In the genomic region with DNA sequence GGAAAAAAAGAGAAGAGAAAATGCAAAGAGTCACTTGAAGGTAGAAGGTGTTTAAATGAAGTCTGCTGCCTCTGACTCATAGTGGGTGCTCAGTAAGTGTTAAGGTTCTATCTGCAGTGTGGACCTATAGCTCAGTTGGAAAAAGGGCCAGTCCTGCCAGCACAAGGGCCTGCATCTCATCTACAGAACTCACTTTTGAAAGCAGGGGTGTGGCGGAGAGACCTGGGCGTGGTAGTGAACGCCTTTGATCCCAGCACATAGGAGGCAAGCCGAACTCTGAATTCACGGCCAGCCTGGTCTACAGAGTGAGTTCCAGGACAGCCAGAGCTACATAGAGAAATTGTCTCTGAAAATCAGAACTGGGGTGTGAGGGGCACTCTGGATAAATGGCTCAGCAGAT, we compare ENCODE assay signal across 20 mouse cellular contexts. TPM values are rescaled to one million over a fixed set of nuclear protein-coding genes. Genes with fewer than 3 reads are reported as not detected.
DNase-seq lines count a peak whose midpoint lies in the region; ATAC-seq and TF ChIP-seq lines count a peak whose summit lies in the region.
"Had no signal": no experiment of that assay in that cellular context is flagged by ENCODE, and none has a peak within 500 bp of the region (broad histone marks: within the 10 kb centered on the region; RNA-seq: fewer than 3 reads in every experiment).

No protein-coding gene starts in this region.

- WGBS in lung, postnatal 0 days, result 79% methylated on average over 5 of the region's 5 CpGs
- WGBS in liver, embryonic 13.5 days (ENCODE audit: insufficient replicate concordance), result 49% methylated on average over 5 of the region's 5 CpGs
- 87% methylated on average over 5 of the region's 5 CpGs for WGBS in forebrain, embryonic 11.5 days

- H3K36me3 ChIP-seq in lung, postnatal 0 days (ENCODE audit: insufficient read depth, low read length), result peaks cover 7% of the 10 kb centered on the region; the same call in 1 of the 2 replicates
- peaks cover 46% of the 10 kb centered on the region for H3K36me3 ChIP-seq in liver, embryonic 13.5 days
- no peaks in the 10 kb centered on the region for H3K36me3 ChIP-seq in forebrain, embryonic 11.5 days (ENCODE audit: control insufficient read depth, insufficient read depth, low read length)

- no peak overlapping the region for H3K27ac ChIP-seq in lung, postnatal 0 days (ENCODE audit: low read length)
- H3K27ac ChIP-seq in liver, embryonic 13.5 days, result peak overlapping the region; percentile 91
- no peak overlapping the region for H3K27ac ChIP-seq in forebrain, embryonic 11.5 days (ENCODE audit: low read depth, low read length)
- H3K27ac ChIP-seq: embryonic facial prominence, embryonic 15.5 days; forebrain, embryonic 13.5 days; hindbrain, postnatal 0 days; limb, embryonic 10.5 days; stomach, embryonic 15.5 days had no signal

- no peak overlapping the region for H3K4me2 ChIP-seq in lung, postnatal 0 days (replicated peaks; ENCODE audit: low read depth, low read length)
- peak overlapping the region; percentile 59 for H3K4me2 ChIP-seq in liver, embryonic 13.5 days
- no peak overlapping the region for H3K4me2 ChIP-seq in forebrain, embryonic 11.5 days (ENCODE audit: low read depth, low read length, severe bottlenecking)
- H3K4me2 ChIP-seq: embryonic facial prominence, embryonic 15.5 days; forebrain, embryonic 13.5 days; midbrain, embryonic 11.5 days; stomach, embryonic 15.5 days had no signal

- TF ChIP-seq EP300 in lung, postnatal 0 days (IDR thresholded peaks at IDR 0.05), result no peak

- H3K9me3 ChIP-seq in lung, postnatal 0 days (ENCODE audit: low read length), result no peaks in the 10 kb centered on the region
- no peaks in the 10 kb centered on the region for H3K9me3 ChIP-seq in liver, embryonic 13.5 days (replicated peaks)
- no peaks in the 10 kb centered on the region for H3K9me3 ChIP-seq in forebrain, embryonic 11.5 days (ENCODE audit: control insufficient read depth, low read length)
- H3K9me3 ChIP-seq: embryonic facial prominence, embryonic 15.5 days; forebrain, embryonic 13.5 days; limb, embryonic 10.5 days; stomach, embryonic 15.5 days had no signal

- no peak overlapping the region for H3K9ac ChIP-seq in lung, postnatal 0 days (replicated peaks; ENCODE audit: low read depth)
- peak overlapping the region; percentile 56 for H3K9ac ChIP-seq in liver, embryonic 13.5 days
- H3K9ac ChIP-seq in forebrain, embryonic 11.5 days (ENCODE audit: low read length), result no peak overlapping the region
- H3K9ac ChIP-seq: embryonic facial prominence, embryonic 15.5 days; forebrain, embryonic 13.5 days; stomach, embryonic 15.5 days had no signal

- H3K27me3 ChIP-seq in lung, postnatal 0 days (replicated peaks; ENCODE audit: insufficient read depth, low read length), result no peaks in the 10 kb centered on the region
- no peaks in the 10 kb centered on the region for H3K27me3 ChIP-seq in liver, embryonic 13.5 days
- no peaks in the 10 kb centered on the region for H3K27me3 ChIP-seq in forebrain, embryonic 11.5 days (ENCODE audit: control insufficient read depth, insufficient read depth, low read length)
- H3K27me3 ChIP-seq: embryonic facial prominence, embryonic 15.5 days; forebrain, embryonic 13.5 days; stomach, embryonic 15.5 days had no signal

- TF ChIP-seq CTCF in lung, postnatal 0 days (IDR thresholded peaks at IDR 0.05), result no peak

- no peaks in the 10 kb centered on the region; the same call in 1 of the 2 replicates for H3K4me1 ChIP-seq in lung, postnatal 0 days (ENCODE audit: insufficient read depth, low read depth, low read length)
- peaks cover 66% of the 10 kb centered on the region for H3K4me1 ChIP-seq in liver, embryonic 13.5 days (replicated peaks)
- H3K4me1 ChIP-seq in forebrain, embryonic 11.5 days (replicated peaks; ENCODE audit: control insufficient read depth, insufficient read depth, low read length), result no peaks in the 10 kb centered on the region
- H3K4me1 ChIP-seq: embryonic facial prominence, embryonic 15.5 days; forebrain, embryonic 13.5 days; stomach, embryonic 15.5 days had no signal

- peak; percentile 59 for ATAC-seq in lung, postnatal 0 days
- ATAC-seq in erythroblast, adult 5-6 weeks (replicated peaks; ENCODE audit: low FRiP score, poor library complexity, severe bottlenecking), result peak; percentile 65
- ATAC-seq in liver, embryonic 13.5 days (ENCODE audit: low read depth), result peak; percentile 71
- ATAC-seq in forebrain, embryonic 11.5 days (replicated peaks; ENCODE audit: low FRiP score), result no peak
- ATAC-seq: forebrain, embryonic 13.5 days; hindbrain, postnatal 0 days had no signal

- no peak overlapping the region for H3K4me3 ChIP-seq in lung, postnatal 0 days (ENCODE audit: low read depth, low read length)
- H3K4me3 ChIP-seq in liver, embryonic 13.5 days (replicated peaks), result peak overlapping the region; percentile 20; the same call in 1 of the 2 replicates
- H3K4me3 ChIP-seq in forebrain, embryonic 11.5 days (ENCODE audit: low read depth, low read length), result no peak overlapping the region
- H3K4me3 ChIP-seq: embryonic facial prominence, embryonic 15.5 days; forebrain, embryonic 13.5 days; limb, embryonic 10.5 days; stomach, embryonic 15.5 days had no signal

- DNase-seq in lung, postnatal 0 days (ENCODE audit: low spot score), result no peak
- DNase-seq in lung, postnatal 14 days, result no peak
- DNase-seq in liver, embryonic 13.5 days, result peak; percentile 63
- no peak for DNase-seq in embryo, embryonic 9.5 days (ENCODE audit: extremely low spot score)
- DNase-seq in thymus, postnatal 36 days, result no peak
- DNase-seq in forebrain, embryonic 11.5 days (ENCODE audit: low spot score), result no peak
- DNase-seq: adrenal gland, postnatal 10 days; cerebellum, adult 9-10 months; kidney, adult 11 months; layer of hippocampus, adult 9-11 months; lung, postnatal 10 days; thymus, postnatal 4 days had no signal

RNA-seq across cellular contexts. Expression of a gene that starts 37.5 kb away (rescaled TPM):
- polyA plus RNA-seq in lung, postnatal 0 days (2015; fragmentation: Nextera tagmentation; extraction: Ambion mirVana), result 1.1 and 1.6 TPM in 2 replicates
- total RNA-seq in erythroblast, adult 5-6 weeks (2015; ENCODE audit: low replicate concordance), result 9.6 and 13.3 TPM in 2 replicates
- total RNA-seq in erythroblast, adult 5-6 weeks (2017; ENCODE audit: low replicate concordance), result 1.4 and 3.7 TPM in 2 replicates
- 16.2 and 17.1 TPM in 2 replicates for polyA plus RNA-seq in liver, embryonic 13.5 days (2015; fragmentation: Nextera tagmentation; extraction: Ambion mirVana)
- polyA plus RNA-seq in forebrain, embryonic 11.5 days (2014; fragmentation: Nextera tagmentation; extraction: Ambion mirVana), result not detected in 2 replicates
- total RNA-seq: midbrain, postnatal 0 days had no signal
- polyA plus RNA-seq: forebrain, embryonic 13.5 days; midbrain, embryonic 11.5 days had no signal
